Mouse (Mus musculus): ENCODE results near the gene Ncoa3. TPM values are rescaled to one million over a fixed set of nuclear protein-coding genes. Genes with fewer than 3 reads are reported as not detected.

The Ncoa3 gene
- total RNA-seq, 1 experiment, result 83.4 TPM

DNA sequence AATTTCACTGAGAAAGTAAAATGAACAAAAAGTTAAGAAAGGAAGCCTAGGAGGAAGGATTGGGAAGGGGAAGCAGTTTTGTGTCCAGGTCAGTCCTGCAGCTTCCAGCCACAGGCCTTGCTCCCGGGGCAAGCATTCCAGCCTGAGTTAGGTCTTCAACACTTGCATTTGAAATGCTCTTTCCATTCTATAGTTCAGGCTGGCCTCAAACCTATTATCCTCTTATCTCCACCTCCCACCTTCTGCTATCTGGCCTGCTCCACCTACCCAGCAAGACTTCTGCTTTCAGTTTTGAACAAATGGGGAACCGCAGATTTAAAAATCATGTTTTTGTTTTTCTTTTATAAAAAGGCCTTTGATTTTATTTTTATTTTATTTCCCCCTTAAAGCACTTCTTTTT lies 19.7 kb downstream of the Ncoa3 start:
- Histone ChIP-seq H3K9ac (ENCODE audit: insufficient read depth, low read depth, low read length, poor library complexity, severe bottlenecking) (no peak overlapping the region), H3K36me3 (ENCODE audit: control insufficient read depth, insufficient read depth, low read length, poor library complexity, severe bottlenecking) (peaks cover 2% of the 10 kb centered on the region; the same call in 1 of the 2 replicates), H3K4me1 (ENCODE audit: control insufficient read depth in 2 of 2, insufficient read depth in 2 of 2, low read length in 2 of 2, poor library complexity in 1 of 2) (peaks cover 20 to 24% of the 10 kb centered on the region in 2 experiments), H3K27ac (ENCODE audit: insufficient read depth, low read depth, low read length, poor library complexity, severe bottlenecking) (peak overlapping the region; percentile 87; the same call in 1 of the 2 replicates), H3K9me3 (ENCODE audit: control insufficient read depth, insufficient read depth, low read depth, low read length) (no peaks in the 10 kb centered on the region), H3K4me3 (ENCODE audit: insufficient read depth in 1 of 2, low read depth in 1 of 2, low read length in 2 of 2, poor library complexity in 1 of 2, severe bottlenecking in 1 of 2) (no peak overlapping the region)
- no peak for DNase-seq (ENCODE audit: low read depth, low spot score)
- TF ChIP-seq ZNF384 (IDR thresholded peaks at IDR 0.05; ENCODE audit: low read depth, low read length), result no peak
- TF ChIP-seq HCFC1 (IDR thresholded peaks at IDR 0.05; ENCODE audit: borderline replicate concordance, insufficient read depth, low read length), result no peak
- TF ChIP-seq CHD2 (IDR thresholded peaks at IDR 0.05; ENCODE audit: low read depth, low read length), result no peak
- TF ChIP-seq ZC3H11A (IDR thresholded peaks at IDR 0.05; ENCODE audit: borderline replicate concordance, low read depth, low read length), result no peak
- no peak for TF ChIP-seq MAFK (IDR thresholded peaks at IDR 0.05; ENCODE audit: insufficient read depth, low read depth, low read length)
- in situ Hi-C loops (cut with MboI; ENCODE audit: low sequenced_read_pairs in 2 of 2, unreplicated experiment in 2 of 2), result loop anchor here in 1 of 2 experiments (25.0 kb wide), 1 partner anchor 100 kb away; no protein-coding TSS in a partner anchor

DNA sequence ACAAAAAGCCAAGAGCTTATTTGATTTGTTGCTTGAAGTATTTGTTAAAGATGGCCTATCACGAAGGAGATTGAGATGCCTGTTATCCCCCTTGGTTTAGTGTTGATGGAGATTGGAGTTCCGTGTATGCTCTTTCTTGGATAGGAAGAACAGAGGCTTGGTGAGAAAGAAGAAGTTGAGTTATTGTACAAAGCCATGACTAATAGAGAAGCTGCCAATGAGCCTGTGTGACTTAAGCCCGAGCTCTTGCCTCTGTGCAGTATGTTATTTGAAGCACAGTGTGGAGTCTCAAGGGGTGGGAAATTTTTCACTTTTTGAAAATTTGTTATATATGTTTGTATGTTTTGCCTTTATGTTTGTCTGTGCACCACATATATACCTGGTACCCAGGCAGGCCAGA lies 26.3 kb downstream of the Ncoa3 start:
- H3K9ac ChIP-seq (ENCODE audit: insufficient read depth, low read depth, low read length, poor library complexity, severe bottlenecking), result no peak overlapping the region
- no peak for TF ChIP-seq HCFC1 (IDR thresholded peaks at IDR 0.05; ENCODE audit: borderline replicate concordance, insufficient read depth, low read length)
- no peak for TF ChIP-seq ZNF384 (IDR thresholded peaks at IDR 0.05; ENCODE audit: low read depth, low read length)
- no peak for TF ChIP-seq MAFK (IDR thresholded peaks at IDR 0.05; ENCODE audit: insufficient read depth, low read depth, low read length)
- TF ChIP-seq ZC3H11A (IDR thresholded peaks at IDR 0.05; ENCODE audit: borderline replicate concordance, low read depth, low read length), result no peak
- no peak for TF ChIP-seq CHD2 (IDR thresholded peaks at IDR 0.05; ENCODE audit: low read depth, low read length)
- H3K9me3 ChIP-seq (ENCODE audit: control insufficient read depth, insufficient read depth, low read depth, low read length), result no peaks in the 10 kb centered on the region
- H3K4me3 ChIP-seq (ENCODE audit: insufficient read depth in 1 of 2, low read depth in 1 of 2, low read length in 2 of 2, poor library complexity in 1 of 2, severe bottlenecking in 1 of 2), result no peak overlapping the region
- DNase-seq (ENCODE audit: low read depth, low spot score), result no peak
- in situ Hi-C loops (cut with MboI; ENCODE audit: low sequenced_read_pairs in 2 of 2, unreplicated experiment in 2 of 2), result loop anchor here in 1 of 2 experiments (25.0 kb wide), 1 partner anchor 106 kb away; no protein-coding TSS in a partner anchor
- no peak overlapping the region for H3K27ac ChIP-seq (ENCODE audit: insufficient read depth, low read depth, low read length, poor library complexity, severe bottlenecking)
- peaks cover 17 to 36% of the 10 kb centered on the region in 2 experiments for H3K4me1 ChIP-seq (ENCODE audit: control insufficient read depth in 2 of 2, insufficient read depth in 2 of 2, low read length in 2 of 2, poor library complexity in 1 of 2)
- no peaks in the 10 kb centered on the region; the same call in 1 of the 2 replicates for H3K36me3 ChIP-seq (ENCODE audit: control insufficient read depth, insufficient read depth, low read length, poor library complexity, severe bottlenecking)

DNA sequence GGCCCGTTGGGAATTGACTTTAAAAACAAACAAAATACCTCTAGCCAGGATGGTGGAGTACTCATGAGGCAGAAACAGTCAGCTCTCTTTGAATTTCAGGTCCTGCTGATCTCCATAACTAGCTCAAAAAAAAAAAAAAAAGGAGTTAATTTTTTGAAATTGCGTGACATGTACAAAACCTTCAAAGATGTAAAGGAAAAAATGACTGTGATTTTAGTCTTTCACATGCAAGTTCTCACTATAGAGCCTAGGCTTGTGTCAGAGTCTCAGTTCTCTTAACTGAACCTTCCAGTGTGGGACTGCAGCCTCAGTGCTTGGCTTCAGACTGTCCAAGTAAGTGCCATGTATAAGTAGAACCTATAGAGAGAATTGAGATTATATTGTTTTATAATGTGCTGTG lies 27.6 kb downstream of the Ncoa3 start:
- Histone ChIP-seq H3K9me3 (ENCODE audit: control insufficient read depth, insufficient read depth, low read depth, low read length) (no peaks in the 10 kb centered on the region), H3K4me1 (ENCODE audit: control insufficient read depth in 2 of 2, insufficient read depth in 2 of 2, low read length in 2 of 2, poor library complexity in 1 of 2) (peaks cover 20 to 33% of the 10 kb centered on the region in 2 experiments), H3K4me3 (ENCODE audit: insufficient read depth in 1 of 2, low read depth in 1 of 2, low read length in 2 of 2, poor library complexity in 1 of 2, severe bottlenecking in 1 of 2) (no peak overlapping the region), H3K27ac (ENCODE audit: insufficient read depth, low read depth, low read length, poor library complexity, severe bottlenecking) (no peak overlapping the region; the same call in 1 of the 2 replicates), H3K36me3 (ENCODE audit: control insufficient read depth, insufficient read depth, low read length, poor library complexity, severe bottlenecking) (no peaks in the 10 kb centered on the region; the same call in 1 of the 2 replicates), H3K9ac (ENCODE audit: insufficient read depth, low read depth, low read length, poor library complexity, severe bottlenecking) (no peak overlapping the region)
- in situ Hi-C loops (cut with MboI; ENCODE audit: low sequenced_read_pairs in 2 of 2, unreplicated experiment in 2 of 2), result loop anchor here in 1 of 2 experiments (25.0 kb wide), 1 partner anchor 108 kb away; no protein-coding TSS in a partner anchor
- TF ChIP-seq ZNF384 (IDR thresholded peaks at IDR 0.05; ENCODE audit: low read depth, low read length) (no peak), HCFC1 (IDR thresholded peaks at IDR 0.05; ENCODE audit: borderline replicate concordance, insufficient read depth, low read length) (no peak), ZC3H11A (IDR thresholded peaks at IDR 0.05; ENCODE audit: borderline replicate concordance, low read depth, low read length) (no peak), CHD2 (IDR thresholded peaks at IDR 0.05; ENCODE audit: low read depth, low read length) (no peak), MAFK (IDR thresholded peaks at IDR 0.05; ENCODE audit: insufficient read depth, low read depth, low read length) (no peak)
- no peak for DNase-seq (ENCODE audit: low read depth, low spot score)

DNA sequence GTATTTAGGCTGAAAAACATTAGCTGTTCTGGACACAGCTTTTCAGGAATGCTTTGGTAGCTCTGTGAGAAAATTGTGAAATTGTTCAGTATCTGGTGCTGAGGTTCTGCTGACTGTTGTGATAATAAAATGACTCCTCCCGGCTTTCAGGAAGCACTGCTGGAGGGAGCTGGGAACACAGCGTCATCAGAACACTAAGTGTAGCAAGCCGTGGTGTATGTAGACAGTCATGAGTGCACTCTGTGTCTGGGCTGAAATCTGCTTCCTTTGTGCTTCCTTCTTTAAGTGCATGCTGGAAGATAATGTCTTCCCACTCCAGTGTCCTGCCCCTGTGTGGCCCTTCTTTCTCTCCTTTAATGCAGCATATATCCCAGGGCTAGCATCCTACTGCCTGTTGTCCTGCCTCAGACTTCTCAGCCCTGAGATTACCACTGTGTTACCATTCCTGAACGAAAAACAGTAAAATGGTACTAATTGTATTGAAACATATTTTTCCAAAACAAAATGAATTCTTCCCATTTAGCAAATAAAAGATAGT lies 28.7 kb downstream of the Ncoa3 start:
- 0 out of 2 replicates have a peak overlapping the region, but pooled peaks have one; percentile 19 for H3K9ac ChIP-seq (ENCODE audit: insufficient read depth, low read depth, low read length, poor library complexity, severe bottlenecking)
- TF ChIP-seq ZNF384 (IDR thresholded peaks at IDR 0.05; ENCODE audit: low read depth, low read length) (no peak), MAFK (IDR thresholded peaks at IDR 0.05; ENCODE audit: insufficient read depth, low read depth, low read length) (no peak), ZC3H11A (IDR thresholded peaks at IDR 0.05; ENCODE audit: borderline replicate concordance, low read depth, low read length) (no peak), CHD2 (IDR thresholded peaks at IDR 0.05; ENCODE audit: low read depth, low read length) (no peak), HCFC1 (IDR thresholded peaks at IDR 0.05; ENCODE audit: borderline replicate concordance, insufficient read depth, low read length) (no peak)
- H3K4me3 ChIP-seq (ENCODE audit: insufficient read depth in 1 of 2, low read depth in 1 of 2, low read length in 2 of 2, poor library complexity in 1 of 2, severe bottlenecking in 1 of 2), result no peak overlapping the region
- H3K27ac ChIP-seq (ENCODE audit: insufficient read depth, low read depth, low read length, poor library complexity, severe bottlenecking), result peak overlapping the region; percentile 51; the same call in 1 of the 2 replicates
- no peak for DNase-seq (ENCODE audit: low read depth, low spot score)
- no peaks in the 10 kb centered on the region for H3K36me3 ChIP-seq (ENCODE audit: control insufficient read depth, insufficient read depth, low read length, poor library complexity, severe bottlenecking)
- H3K9me3 ChIP-seq (ENCODE audit: control insufficient read depth, insufficient read depth, low read depth, low read length), result no peaks in the 10 kb centered on the region
- in situ Hi-C loops (cut with MboI; ENCODE audit: low sequenced_read_pairs in 2 of 2, unreplicated experiment in 2 of 2), result loop anchor here in 1 of 2 experiments (25.0 kb wide), 1 partner anchor 109 kb away; no protein-coding TSS in a partner anchor
- peaks cover 20 to 35% of the 10 kb centered on the region in 2 experiments for H3K4me1 ChIP-seq (ENCODE audit: control insufficient read depth in 2 of 2, insufficient read depth in 2 of 2, low read length in 2 of 2, poor library complexity in 1 of 2)

Measured in ES-E14 (cell line).